In genomic region chr2:80662682-80663081, GRCm38 (mm10) we compare ENCODE assay signal across 28 mouse cellular contexts. TPM values are rescaled to one million over a fixed set of nuclear protein-coding genes. Genes with fewer than 3 reads are reported as not detected.
"Had no signal": no experiment of that assay in that cellular context is flagged by ENCODE, and none has a peak within 500 bp of the region (broad histone marks: within the 10 kb centered on the region; RNA-seq: fewer than 3 reads in every experiment).

No protein-coding gene starts in this region.

- H3K4me1 ChIP-seq: embryonic facial prominence, embryonic 10.5 days; embryonic facial prominence, embryonic 12.5 days; embryonic facial prominence, embryonic 13.5 days; embryonic facial prominence, embryonic 15.5 days; forebrain, embryonic 10.5 days; forebrain, embryonic 12.5 days; forebrain, embryonic 13.5 days; forebrain, embryonic 15.5 days had no signal

- H3K27ac ChIP-seq: embryonic facial prominence, embryonic 10.5 days; embryonic facial prominence, embryonic 12.5 days; embryonic facial prominence, embryonic 13.5 days; embryonic facial prominence, embryonic 15.5 days; forebrain, embryonic 10.5 days; forebrain, embryonic 12.5 days; forebrain, embryonic 13.5 days; forebrain, embryonic 15.5 days; gastrocnemius, adult 2 months; heart, adult 2 months had no signal

- H3K9ac ChIP-seq: embryonic facial prominence, embryonic 12.5 days; embryonic facial prominence, embryonic 13.5 days; embryonic facial prominence, embryonic 15.5 days; forebrain, embryonic 12.5 days; forebrain, embryonic 13.5 days; forebrain, embryonic 15.5 days; forebrain, postnatal 0 days had no signal

- H3K9me3 ChIP-seq: embryonic facial prominence, embryonic 10.5 days; embryonic facial prominence, embryonic 12.5 days; embryonic facial prominence, embryonic 13.5 days; embryonic facial prominence, embryonic 15.5 days; forebrain, embryonic 10.5 days; forebrain, embryonic 12.5 days; forebrain, embryonic 13.5 days; forebrain, embryonic 15.5 days had no signal

- ATAC-seq: forebrain, embryonic 13.5 days; forebrain, embryonic 15.5 days; forebrain, embryonic 16.5 days; forebrain, postnatal 0 days had no signal

- H3K27me3 ChIP-seq: embryonic facial prominence, embryonic 12.5 days; embryonic facial prominence, embryonic 13.5 days; embryonic facial prominence, embryonic 15.5 days; forebrain, embryonic 12.5 days; forebrain, embryonic 13.5 days; forebrain, embryonic 15.5 days had no signal

- H3K4me3 ChIP-seq: embryonic facial prominence, embryonic 10.5 days; embryonic facial prominence, embryonic 12.5 days; embryonic facial prominence, embryonic 13.5 days; embryonic facial prominence, embryonic 15.5 days; erythroblast, embryonic 14.5 days; forebrain, embryonic 10.5 days; forebrain, embryonic 12.5 days; forebrain, embryonic 13.5 days; forebrain, embryonic 15.5 days; gastrocnemius, adult 2 months; heart, adult 2 months had no signal

- DNase-seq: cerebellum, adult 2 months; cerebellum, adult 8-10 months; cerebellum, adult 9-10 months; cerebellum, adult 9-11 months; cerebellum, postnatal 10 days; cerebellum, postnatal 14 days; cerebellum, postnatal 25 days; cerebellum, postnatal 36 days; embryo, embryonic 11 days; forebrain, postnatal 0 days; gastrocnemius, adult 2 months; gastrocnemius, postnatal 10 days; gastrocnemius, postnatal 14 days; gastrocnemius, postnatal 25 days; gastrocnemius, postnatal 36 days; heart, adult 11 months; heart, adult 18-20 months; heart, adult 2 months had no signal

- H3K4me2 ChIP-seq: embryonic facial prominence, embryonic 12.5 days; embryonic facial prominence, embryonic 13.5 days; embryonic facial prominence, embryonic 15.5 days; forebrain, embryonic 12.5 days; forebrain, embryonic 13.5 days; forebrain, embryonic 15.5 days had no signal

RNA-seq across cellular contexts. Expression of gene Dusp19, which starts 45.8 kb away (rescaled TPM):
- polyA plus RNA-seq: erythroblast, embryonic 14.5 days had no signal
